Mouse (Mus musculus) brain, embryonic 14.5 days (tissue): Measurements from ENCODE around the gene Bahd1. TPM values are rescaled to one million over a fixed set of nuclear protein-coding genes. Genes with fewer than 3 reads are reported as not detected.

ENCODE experiments used
- DNase-seq: peaks from one replicate; pipeline ENCODE4 v3.0.0-alpha.2; 2011; ENCODE audit warnings: low read depth
- CTCF ChIP-seq: fragments of 200-500 bp; IDR thresholded peaks from 2 replicates; pipeline ENCODE4 v1.5.1; 2012; ENCODE audit warnings: inconsistent platforms, mild to moderate bottlenecking, moderate library complexity, borderline replicate concordance; ENCODE audit not compliant: insufficient read depth, insufficient read length; ENCODE audit errors: extremely low read depth
- POLR2A ChIP-seq: fragments of 200-500 bp; IDR thresholded peaks from 2 replicates; pipeline ENCODE4 v1.6.1; 2012; ENCODE audit warnings: mild to moderate bottlenecking, inconsistent platforms, borderline replicate concordance; ENCODE audit not compliant: poor library complexity, insufficient read depth, insufficient read length, severe bottlenecking; ENCODE audit errors: extremely low read depth
- polyA plus RNA-seq: library from polyadenylated mRNA; depleted of rRNA; stranded (reverse); fragments of >200 nt; gene quantifications from 2 replicates; pipeline ENCODE4 v1.2.3, GENCODE M21; 2012

Gene Bahd1
- polyA plus RNA-seq, 1 experiment, result 25.7 TPM

DNA sequence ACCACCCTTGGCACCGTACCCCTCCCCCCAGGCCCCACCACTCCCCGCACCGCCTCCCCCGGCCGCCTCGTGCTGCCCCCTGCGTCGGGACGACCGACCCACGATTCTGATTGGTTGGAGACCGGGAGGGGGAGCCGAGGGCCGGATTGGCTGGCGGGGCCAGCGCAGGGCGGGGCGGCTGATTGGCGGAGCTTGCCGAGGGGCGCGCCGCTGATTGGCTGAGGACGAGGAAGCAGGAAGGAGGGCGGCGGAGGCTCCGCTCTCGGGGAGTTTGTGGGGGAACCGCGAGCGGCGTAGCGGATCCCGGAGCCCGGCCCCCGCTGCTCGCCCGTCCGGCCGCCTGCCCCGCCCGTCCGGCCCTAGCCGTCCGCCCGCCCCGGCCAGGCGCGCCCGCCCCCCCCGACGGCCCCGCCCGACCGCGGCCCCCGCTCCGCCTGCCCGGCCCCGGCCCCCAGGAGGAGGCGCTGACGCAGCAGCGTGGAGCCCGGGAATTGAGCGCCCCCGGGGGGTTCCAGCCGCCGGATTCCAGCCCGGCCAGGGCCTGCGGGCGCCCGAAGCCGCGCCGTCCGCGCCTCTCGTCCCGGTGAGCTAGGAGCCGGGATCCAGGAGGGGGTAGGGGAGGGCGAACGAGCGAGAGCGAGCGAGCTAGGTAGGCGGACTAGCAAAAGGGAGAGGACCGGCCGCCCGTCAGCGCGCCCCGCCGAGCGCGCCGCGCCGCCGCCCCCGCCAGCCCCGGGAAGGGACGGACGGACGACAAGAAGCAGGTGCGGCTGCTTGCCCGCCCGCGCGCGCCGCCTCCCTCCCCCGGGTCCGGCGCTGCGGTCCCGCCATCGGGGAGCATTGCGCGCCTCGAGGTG, 1.2 kb downstream of the Bahd1 start:
- DNase-seq, result peak; percentile 99
- no peak for TF ChIP-seq CTCF
- peak; percentile 77; the same call in 1 of the 2 replicates for TF ChIP-seq POLR2A

- peak; percentile 62 for DNase-seq
- TF ChIP-seq CTCF (no peak; the same call in 1 of the 2 replicates), POLR2A (no peak)
Measured at GRCm38 (mm10) chr2:118902051-118903025, 2.2 kb downstream of the Bahd1 start.

GRCm38 (mm10) chr2:118903333-118903741, 3.2 kb downstream of the Bahd1 start:
- TF ChIP-seq POLR2A (no peak), CTCF (no peak)
- peak; percentile 66 for DNase-seq

- DNase-seq, result no peak
- TF ChIP-seq CTCF, result no peak
- no peak for TF ChIP-seq POLR2A
Measured at GRCm38 (mm10) chr2:118905433-118906117, 5.4 kb downstream of the Bahd1 start.

GRCm38 (mm10) chr2:118906118-118906492, 5.9 kb downstream of the Bahd1 start:
- no peak for TF ChIP-seq CTCF
- no peak for TF ChIP-seq POLR2A
- DNase-seq, result no peak

DNA sequence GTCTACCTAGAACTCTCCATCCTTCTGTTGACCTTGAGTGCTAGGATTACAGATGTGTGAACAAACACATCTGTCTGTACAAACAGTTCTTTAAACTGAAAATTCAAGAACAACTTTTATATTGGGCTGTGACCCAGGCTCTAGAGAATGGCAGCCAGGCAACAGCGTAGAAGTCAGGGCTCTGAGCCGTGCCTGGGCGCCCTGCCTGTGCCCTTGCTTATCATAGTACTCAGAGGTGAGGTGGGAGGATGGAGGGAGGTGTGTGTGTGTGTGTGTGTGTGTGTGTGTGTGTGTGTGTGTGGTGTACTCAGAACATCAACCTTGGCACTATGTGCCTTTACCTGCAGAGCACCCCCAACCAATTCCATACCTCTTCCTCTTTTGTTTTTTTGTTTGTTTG, 7.6 kb downstream of the Bahd1 start:
- no peak for TF ChIP-seq CTCF
- TF ChIP-seq POLR2A, result no peak
- DNase-seq, result no peak

- no peak for DNase-seq
- no peak for TF ChIP-seq CTCF
- no peak for TF ChIP-seq POLR2A
Measured at GRCm38 (mm10) chr2:118909151-118909550, 9.0 kb downstream of the Bahd1 start.

GRCm38 (mm10) chr2:118910605-118911278, 10.6 kb downstream of the Bahd1 start:
- TF ChIP-seq CTCF (no peak), POLR2A (no peak)
- DNase-seq, result no peak

GRCm38 (mm10) chr2:118912706-118913105, 12.5 kb downstream of the Bahd1 start:
- TF ChIP-seq CTCF, result no peak
- DNase-seq, result no peak

DNA sequence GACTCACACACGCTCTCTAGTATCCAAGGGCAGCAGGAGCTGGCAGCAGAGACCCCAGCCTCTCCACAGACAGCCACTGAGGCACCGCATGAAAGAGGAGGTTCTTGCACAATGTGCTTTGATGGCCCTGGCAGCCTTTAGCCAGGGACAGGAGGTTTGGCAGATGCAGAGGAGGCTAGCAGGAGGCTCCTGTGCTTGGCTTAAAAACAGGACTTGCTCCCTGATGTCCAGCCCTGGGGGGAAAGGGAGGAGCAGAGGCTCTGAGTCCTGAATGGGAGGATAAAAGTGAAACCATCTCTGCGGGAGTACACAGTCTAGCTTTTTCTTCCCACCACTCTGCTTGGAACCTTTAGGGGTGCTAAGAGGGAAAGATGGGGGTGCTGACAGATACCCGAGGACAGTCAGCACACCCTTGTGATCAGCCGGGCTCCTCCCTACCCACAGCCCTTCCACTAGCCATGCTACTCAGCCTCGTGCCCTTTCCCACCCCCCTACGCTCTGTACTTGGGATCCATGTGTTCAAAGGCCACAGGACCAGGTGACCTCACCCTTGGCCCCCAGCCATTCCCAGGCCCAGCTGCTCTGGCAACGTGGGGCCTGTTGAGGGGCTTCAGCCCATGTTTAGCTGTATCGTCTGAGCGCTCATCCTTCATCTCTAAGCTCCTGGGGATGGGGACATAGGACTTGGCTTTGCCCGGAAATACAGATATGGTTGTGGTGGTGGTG, 13.5 kb downstream of the Bahd1 start:
- TF ChIP-seq POLR2A, result no peak
- no peak for TF ChIP-seq CTCF
- DNase-seq, result peak; percentile 56
